Mouse (Mus musculus) embryonic facial prominence, embryonic 13.5 days (tissue): ENCODE data around the gene Dact2. TPM values are rescaled to one million over a fixed set of nuclear protein-coding genes. Genes with fewer than 3 reads are reported as not detected.

Experiments
- polyA plus RNA-seq: library from polyadenylated mRNA; unstranded; fragments of >200 nt; fragmentation: Nextera tagmentation; extraction: Ambion mirVana; gene quantifications from 2 replicates; pipeline ENCODE4 v1.2.1, GENCODE M21; 2015

Dact2 gene
- polyA plus RNA-seq, 1 experiment from 2014 or later = 2.5 TPM

Other genes starting within 250 kb of the Dact2 start
- not detected in 2 replicates for gene Gm7356, start 200.6 kb downstream of the Dact2 start, polyA plus RNA-seq
- not detected in 2 replicates for gene Gm7358, start 144.8 kb downstream of the Dact2 start, polyA plus RNA-seq
- 122 and 178 TPM in 2 replicates for gene Smoc2, start 75.2 kb upstream of the Dact2 start, polyA plus RNA-seq